Mouse (Mus musculus): ENCODE measurements around the gene Grm4. TPM values are rescaled to one million over a fixed set of nuclear protein-coding genes. Genes with fewer than 3 reads are reported as not detected.

The Grm4 gene
- polyA plus RNA-seq, 1 experiment: 0.81 TPM

DNA sequence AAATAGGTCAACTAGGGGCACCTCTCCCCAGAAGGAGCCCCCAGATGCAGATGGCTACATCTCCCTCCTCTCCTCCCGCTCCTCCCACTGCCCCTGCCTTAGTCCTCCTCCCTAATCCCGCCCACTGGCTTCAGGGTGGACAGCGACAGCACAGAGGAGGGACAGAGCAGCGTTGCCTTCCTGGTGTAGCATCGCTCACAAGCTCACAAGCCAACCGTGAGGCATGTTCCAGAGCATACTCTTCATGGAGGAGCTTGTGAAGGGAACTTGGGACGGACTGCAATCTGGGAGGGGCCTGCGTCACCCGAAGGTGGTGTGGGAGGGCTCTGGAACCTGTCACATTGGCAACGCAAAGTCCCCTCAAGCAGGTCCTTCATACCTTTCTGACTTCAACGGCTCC, 14.8 kb downstream of the Grm4 start:
- peaks cover 10% of the 10 kb centered on the region for H3K4me1 ChIP-seq (ENCODE audit: control insufficient read depth, insufficient read depth, low read length)
- no peaks in the 10 kb centered on the region; the same call in 1 of the 2 replicates for H3K27me3 ChIP-seq (ENCODE audit: control insufficient read depth, insufficient read depth, low read length)
- H3K27ac ChIP-seq (ENCODE audit: control insufficient read depth, insufficient read depth, low read depth, low read length): no peak overlapping the region

DNA sequence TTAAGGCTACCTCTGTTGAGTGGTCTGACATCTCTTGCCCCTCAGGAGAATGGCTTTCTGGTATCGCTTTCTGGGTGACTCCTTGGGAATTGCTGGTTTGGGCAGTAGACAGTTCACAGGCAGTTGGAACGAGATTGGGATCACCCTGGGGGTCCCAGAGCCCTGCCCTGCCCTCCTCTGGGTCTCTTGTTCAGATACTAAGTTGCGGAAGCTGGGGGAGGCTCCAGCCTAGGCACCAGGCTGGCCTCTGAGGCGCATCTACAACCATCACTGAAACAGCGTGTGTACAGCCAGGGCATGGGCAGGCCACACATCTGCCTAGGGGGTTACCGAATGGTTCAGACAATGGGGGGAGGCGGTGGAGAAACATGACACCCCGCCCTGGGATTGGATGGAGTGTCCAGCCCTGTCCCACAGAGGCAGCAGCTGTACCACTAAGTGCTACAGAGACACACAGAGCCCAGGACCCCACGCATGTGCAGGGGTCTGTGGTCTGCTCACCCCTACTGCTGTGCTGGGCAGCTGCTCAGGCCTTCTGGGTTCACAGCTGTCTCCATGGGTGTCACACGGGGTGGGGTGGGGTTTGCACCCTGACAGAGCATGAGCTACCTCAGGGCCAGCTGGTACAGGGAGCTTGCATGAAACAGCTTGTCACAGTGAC, 15.9 kb downstream of the Grm4 start:
- TF ChIP-seq POLR2A (IDR thresholded peaks at IDR 0.05; ENCODE audit: control insufficient read depth, low read depth, low read length) (no peak), CTCF (IDR thresholded peaks at IDR 0.05; ENCODE audit: control insufficient read depth, insufficient read depth, insufficient replicate concordance, low read depth, low read length) (no peak)
- Histone ChIP-seq H3K27ac (ENCODE audit: control insufficient read depth, insufficient read depth, low read depth, low read length) (no peak overlapping the region), H3K4me3 (ENCODE audit: control insufficient read depth, low read depth, low read length) (no peak overlapping the region), H3K36me3 (ENCODE audit: control insufficient read depth, insufficient read depth, low read length) (no peaks in the 10 kb centered on the region), H3K4me1 (ENCODE audit: control insufficient read depth, insufficient read depth, low read length) (peaks cover 10% of the 10 kb centered on the region), H3K27me3 (ENCODE audit: control insufficient read depth, insufficient read depth, low read length) (no peaks in the 10 kb centered on the region; the same call in 1 of the 2 replicates)

More for the DNA sequence above, 14.8 kb downstream of the Grm4 start:
- Histone ChIP-seq H3K4me3 (ENCODE audit: control insufficient read depth, low read depth, low read length) (no peak overlapping the region), H3K36me3 (ENCODE audit: control insufficient read depth, insufficient read depth, low read length) (no peaks in the 10 kb centered on the region)
- TF ChIP-seq CTCF (IDR thresholded peaks at IDR 0.05; ENCODE audit: control insufficient read depth, insufficient read depth, insufficient replicate concordance, low read depth, low read length) (no peak), POLR2A (IDR thresholded peaks at IDR 0.05; ENCODE audit: control insufficient read depth, low read depth, low read length) (no peak)

DNA sequence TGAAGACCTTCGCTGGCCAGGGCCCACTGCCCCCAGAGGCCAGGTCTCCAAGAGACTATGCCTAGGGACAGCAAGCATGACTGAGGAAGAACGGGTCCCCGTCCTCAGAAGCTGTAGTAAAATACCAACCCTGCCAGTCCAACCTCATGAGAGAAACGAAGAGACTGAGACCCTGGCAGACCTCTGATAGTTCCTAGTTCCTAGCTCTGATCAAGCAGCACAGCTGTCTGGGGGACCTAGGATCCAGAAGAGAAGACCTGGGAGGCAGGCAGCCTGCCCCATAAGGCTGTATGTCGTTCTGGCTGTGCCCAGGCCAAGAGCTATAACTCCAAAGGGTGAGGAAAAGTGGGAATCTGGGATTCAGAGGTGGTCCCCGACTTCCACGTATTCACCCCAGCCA, 17.3 kb downstream of the Grm4 start:
- Histone ChIP-seq H3K27ac (ENCODE audit: control insufficient read depth, insufficient read depth, low read depth, low read length) (no peak overlapping the region), H3K4me1 (ENCODE audit: control insufficient read depth, insufficient read depth, low read length) (peaks cover 10% of the 10 kb centered on the region), H3K4me3 (ENCODE audit: control insufficient read depth, low read depth, low read length) (no peak overlapping the region), H3K36me3 (ENCODE audit: control insufficient read depth, insufficient read depth, low read length) (no peaks in the 10 kb centered on the region), H3K27me3 (ENCODE audit: control insufficient read depth, insufficient read depth, low read length) (no peaks in the 10 kb centered on the region; the same call in 1 of the 2 replicates)
- TF ChIP-seq CTCF (IDR thresholded peaks at IDR 0.05; ENCODE audit: control insufficient read depth, insufficient read depth, insufficient replicate concordance, low read depth, low read length): no peak
- TF ChIP-seq POLR2A (IDR thresholded peaks at IDR 0.05; ENCODE audit: control insufficient read depth, low read depth, low read length): no peak

DNA sequence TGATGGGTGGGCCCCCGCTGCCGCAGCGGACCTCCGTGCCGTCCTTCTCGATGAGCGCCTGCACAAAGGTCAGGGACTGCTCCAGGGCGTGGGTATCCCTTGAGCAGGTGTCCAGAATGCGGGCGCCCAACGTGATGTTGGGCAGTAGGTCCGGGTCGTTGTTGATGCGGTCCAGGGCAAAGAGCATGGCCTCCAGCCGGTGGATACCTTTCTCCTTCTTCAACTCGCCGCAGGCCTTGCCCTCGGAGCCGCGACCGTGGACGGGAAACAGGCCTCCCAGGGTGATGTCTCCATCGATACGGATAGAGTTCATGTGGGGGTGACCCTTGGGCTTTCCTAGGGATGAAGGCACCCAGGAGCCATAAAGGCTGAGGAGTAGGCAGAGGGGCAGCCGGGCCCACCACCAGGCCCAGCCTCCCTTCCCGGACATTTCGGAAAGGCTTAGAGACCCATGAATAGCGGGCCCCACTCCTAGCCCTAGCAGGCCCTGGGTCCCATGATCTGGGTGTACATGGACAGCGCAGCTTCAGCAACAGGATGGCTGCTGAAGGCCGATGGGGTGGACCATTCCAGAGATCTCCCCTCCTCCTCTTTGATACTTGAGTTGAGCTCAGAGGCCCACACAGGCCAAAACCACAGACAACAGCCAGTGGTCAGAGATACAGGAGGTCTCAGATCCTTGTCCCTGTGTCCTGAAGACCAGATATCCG, 18.3 kb downstream of the Grm4 start:
- H3K27ac ChIP-seq (ENCODE audit: control insufficient read depth, insufficient read depth, low read depth, low read length): no peak overlapping the region
- peaks cover 10% of the 10 kb centered on the region for H3K4me1 ChIP-seq (ENCODE audit: control insufficient read depth, insufficient read depth, low read length)
- TF ChIP-seq CTCF (IDR thresholded peaks at IDR 0.05; ENCODE audit: control insufficient read depth, insufficient read depth, insufficient replicate concordance, low read depth, low read length) (no peak), POLR2A (IDR thresholded peaks at IDR 0.05; ENCODE audit: control insufficient read depth, low read depth, low read length) (no peak)
- no peaks in the 10 kb centered on the region; the same call in 1 of the 2 replicates for H3K27me3 ChIP-seq (ENCODE audit: control insufficient read depth, insufficient read depth, low read length)
- H3K4me3 ChIP-seq (ENCODE audit: control insufficient read depth, low read depth, low read length): peak overlapping the region; percentile 1; the same call in 1 of the 2 replicates
- H3K36me3 ChIP-seq (ENCODE audit: control insufficient read depth, insufficient read depth, low read length): no peaks in the 10 kb centered on the region

DNA sequence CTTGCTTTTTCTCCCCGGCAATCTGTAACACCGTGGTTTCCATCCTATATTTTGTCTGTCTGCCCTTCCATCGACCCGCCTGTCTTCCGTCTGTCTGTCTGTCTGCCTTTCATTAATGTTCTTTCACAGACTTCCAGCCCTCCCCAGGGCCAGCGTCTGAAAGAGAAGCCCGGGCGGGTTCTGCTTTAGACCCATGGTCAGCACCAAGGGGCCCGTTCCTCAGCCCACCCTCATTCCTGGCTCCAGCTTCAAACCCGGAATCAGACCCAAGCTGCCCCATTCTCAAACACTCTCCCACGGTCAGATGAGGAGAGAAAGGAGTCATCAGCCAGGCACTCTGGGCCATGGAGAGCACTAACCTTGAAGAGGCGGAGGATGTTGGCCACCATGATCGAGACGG, 18.9 kb downstream of the Grm4 start:
- Histone ChIP-seq H3K27ac (ENCODE audit: control insufficient read depth, insufficient read depth, low read depth, low read length) (no peak overlapping the region), H3K4me3 (ENCODE audit: control insufficient read depth, low read depth, low read length) (peak overlapping the region; percentile 1; the same call in 1 of the 2 replicates), H3K4me1 (ENCODE audit: control insufficient read depth, insufficient read depth, low read length) (peaks cover 10% of the 10 kb centered on the region), H3K27me3 (ENCODE audit: control insufficient read depth, insufficient read depth, low read length) (no peaks in the 10 kb centered on the region; the same call in 1 of the 2 replicates), H3K36me3 (ENCODE audit: control insufficient read depth, insufficient read depth, low read length) (no peaks in the 10 kb centered on the region)
- TF ChIP-seq CTCF (IDR thresholded peaks at IDR 0.05; ENCODE audit: control insufficient read depth, insufficient read depth, insufficient replicate concordance, low read depth, low read length) (no peak), POLR2A (IDR thresholded peaks at IDR 0.05; ENCODE audit: control insufficient read depth, low read depth, low read length) (no peak)

DNA sequence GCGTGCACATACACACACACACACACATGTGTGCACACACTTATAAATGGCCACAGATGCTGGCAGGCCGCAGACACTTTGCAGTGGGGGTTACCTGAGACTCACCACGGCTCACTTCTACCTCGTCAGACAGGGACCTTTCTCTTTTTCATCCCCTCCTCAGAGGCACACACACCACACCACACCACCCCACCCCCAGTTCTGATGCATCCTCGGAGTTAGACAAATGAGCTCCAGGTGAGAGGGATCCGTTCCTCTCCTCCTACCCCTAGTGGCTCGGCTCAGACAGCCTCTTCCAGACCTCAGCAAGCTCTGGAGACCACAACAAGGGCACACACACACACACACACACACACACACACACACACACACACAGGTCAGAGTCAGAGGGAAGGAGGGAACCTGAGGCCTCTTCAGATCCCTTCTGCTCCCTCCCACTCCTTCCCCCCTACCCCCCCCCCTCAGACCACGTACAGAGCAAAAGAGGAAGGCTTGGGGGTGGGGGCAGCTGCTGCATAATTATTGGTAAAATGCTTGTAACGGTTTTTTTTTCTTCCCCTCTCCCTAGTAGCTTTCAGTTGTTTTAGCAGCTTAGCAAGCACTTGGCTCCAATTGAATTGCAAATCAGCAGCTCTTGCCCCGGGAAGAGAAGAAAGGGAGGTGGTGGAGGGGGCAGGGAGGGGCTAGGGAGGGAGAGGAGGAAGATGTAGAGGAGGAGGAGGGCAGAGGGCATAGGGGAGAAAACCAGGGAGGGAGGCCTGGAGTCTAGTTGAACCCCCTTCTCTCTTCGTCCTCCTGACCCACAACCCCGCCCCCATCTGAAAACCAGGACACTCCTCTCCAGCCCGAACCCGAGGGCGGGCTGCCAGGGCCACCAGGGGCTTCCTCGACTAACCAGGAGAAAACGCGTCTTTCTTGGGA, 19.6 kb downstream of the Grm4 start:
- no peaks in the 10 kb centered on the region; the same call in 1 of the 2 replicates for H3K27me3 ChIP-seq (ENCODE audit: control insufficient read depth, insufficient read depth, low read length)
- H3K4me3 ChIP-seq (ENCODE audit: control insufficient read depth, low read depth, low read length): no peak overlapping the region
- H3K36me3 ChIP-seq (ENCODE audit: control insufficient read depth, insufficient read depth, low read length): no peaks in the 10 kb centered on the region
- H3K4me1 ChIP-seq (ENCODE audit: control insufficient read depth, insufficient read depth, low read length): peaks cover 10% of the 10 kb centered on the region
- H3K27ac ChIP-seq (ENCODE audit: control insufficient read depth, insufficient read depth, low read depth, low read length): no peak overlapping the region
- TF ChIP-seq CTCF (IDR thresholded peaks at IDR 0.05; ENCODE audit: control insufficient read depth, insufficient read depth, insufficient replicate concordance, low read depth, low read length): no peak
- no peak for TF ChIP-seq POLR2A (IDR thresholded peaks at IDR 0.05; ENCODE audit: control insufficient read depth, low read depth, low read length)
